Comparison of ENCODE assay signal across 11 mouse cellular contexts in the genomic region with DNA sequence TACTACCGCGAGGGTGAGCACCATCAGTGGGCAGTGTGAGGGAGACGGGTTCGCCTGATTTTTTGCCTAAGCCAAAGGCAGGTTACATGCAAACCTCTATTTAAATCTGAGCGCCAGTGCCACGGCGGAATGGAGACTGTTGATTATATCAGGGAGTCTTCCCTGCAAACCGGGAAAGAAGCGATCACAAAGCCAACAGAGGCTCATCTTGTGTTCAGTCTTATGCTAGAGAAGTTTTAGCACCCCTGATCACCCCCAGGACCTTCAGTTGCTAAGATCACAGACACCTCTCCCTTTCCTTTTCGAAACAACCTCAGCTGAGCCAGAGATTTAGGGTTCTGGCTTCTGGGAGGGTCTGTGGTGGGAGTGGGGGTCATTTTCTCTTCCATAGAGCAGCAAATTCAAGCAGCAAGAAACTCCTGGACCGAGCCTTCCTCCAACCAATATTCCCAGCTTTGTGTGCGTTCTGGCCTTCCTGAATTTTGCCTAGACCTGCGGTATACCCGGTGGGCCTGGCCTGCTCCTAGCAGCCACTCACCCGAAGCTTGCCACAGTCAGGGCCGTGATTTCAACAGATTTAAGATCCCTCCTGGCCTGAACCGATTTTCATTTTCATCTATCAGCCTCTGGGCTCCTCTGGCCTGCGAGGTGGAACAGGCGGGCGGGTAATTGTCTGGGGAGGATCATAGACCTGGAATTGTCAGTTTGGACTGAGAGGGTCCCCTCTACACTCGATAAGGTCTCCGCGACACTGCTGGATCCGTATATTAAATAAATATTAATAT. TPM values are rescaled to one million over a fixed set of nuclear protein-coding genes. Genes with fewer than 3 reads are reported as not detected.
A peak's percentile ranks its signal among the peaks of the same experiment; 100 is the strongest.
DNase-seq lines count a peak whose midpoint lies in the region; ATAC-seq and TF ChIP-seq lines count a peak whose summit lies in the region.
"Had no signal": no experiment of that assay in that cellular context is flagged by ENCODE, and none has a peak within 500 bp of the region (broad histone marks: within the 10 kb centered on the region; RNA-seq: fewer than 3 reads in every experiment).

No protein-coding gene starts in this region.

- no peaks in the 10 kb centered on the region for H3K36me3 ChIP-seq in forebrain, embryonic 16.5 days (ENCODE audit: control insufficient read depth, insufficient read depth)
- no peaks in the 10 kb centered on the region for H3K36me3 ChIP-seq in midbrain, embryonic 14.5 days (ENCODE audit: control insufficient read depth, insufficient read depth, low read length)

- peaks cover 52% of the 10 kb centered on the region for H3K27me3 ChIP-seq in forebrain, embryonic 16.5 days (replicated peaks; ENCODE audit: control insufficient read depth, insufficient read depth, low read length)
- peaks cover 65% of the 10 kb centered on the region for H3K27me3 ChIP-seq in midbrain, embryonic 14.5 days (ENCODE audit: control insufficient read depth, insufficient read depth, low read length)

- no peaks in the 10 kb centered on the region for H3K9me3 ChIP-seq in forebrain, embryonic 16.5 days (ENCODE audit: control insufficient read depth, low read length)
- no peaks in the 10 kb centered on the region for H3K9me3 ChIP-seq in midbrain, embryonic 14.5 days (ENCODE audit: control insufficient read depth, low read length)

- WGBS in forebrain, embryonic 16.5 days, result 17% methylated on average over 24 of the region's 24 CpGs
- 5% methylated on average over 24 of the region's 24 CpGs for WGBS in midbrain, embryonic 14.5 days

- DNase-seq in brain, embryonic 14.5 days (ENCODE audit: low read depth), result peak; percentile 74
- peak; percentile 62 to 76 for DNase-seq in cerebellum, postnatal 10 days
- DNase-seq in midbrain, embryonic 14.5 days, result no peak
- DNase-seq in kidney, postnatal 36 days, result no peak
- no peak for DNase-seq in adrenal gland, postnatal 36 days
- DNase-seq in right cerebral cortex, postnatal 4 days, result no peak
- DNase-seq: adrenal gland, adult 8-10 months; heart, postnatal 4 days; thymus, adult 18-20 months had no signal

- no peak for TF ChIP-seq POLR2A in brain, embryonic 14.5 days (IDR thresholded peaks at IDR 0.05; ENCODE audit: borderline replicate concordance, extremely low read depth, insufficient read depth, insufficient read length, poor library complexity, severe bottlenecking)

- peak overlapping the region; percentile 30 for H3K4me2 ChIP-seq in forebrain, embryonic 16.5 days (ENCODE audit: low read length)
- peak overlapping the region; percentile 59 for H3K4me2 ChIP-seq in midbrain, embryonic 14.5 days (ENCODE audit: low read length)

- H3K4me1 ChIP-seq in forebrain, embryonic 16.5 days (replicated peaks; ENCODE audit: control insufficient read depth, insufficient read depth, low read length), result peaks cover 19% of the 10 kb centered on the region
- 0 out of 2 replicates have a peak, but pooled peaks cover 6% of the 10 kb centered on the region for H3K4me1 ChIP-seq in midbrain, embryonic 14.5 days (ENCODE audit: control insufficient read depth, insufficient read depth, low read length)

- peak overlapping the region; percentile 20 for H3K9ac ChIP-seq in forebrain, embryonic 16.5 days (replicated peaks; ENCODE audit: low read depth, low read length)
- H3K9ac ChIP-seq in midbrain, embryonic 14.5 days (replicated peaks; ENCODE audit: low read length), result peak overlapping the region; percentile 65

- peak overlapping the region; percentile 79 for H3K27ac ChIP-seq in forebrain, embryonic 16.5 days (ENCODE audit: low read length)
- H3K27ac ChIP-seq in midbrain, embryonic 14.5 days (replicated peaks; ENCODE audit: low read depth, low read length), result peak overlapping the region; percentile 89

- no peak overlapping the region; the same call in 1 of the 2 replicates for H3K4me3 ChIP-seq in forebrain, embryonic 16.5 days (replicated peaks; ENCODE audit: low read length)
- H3K4me3 ChIP-seq in midbrain, embryonic 14.5 days (replicated peaks; ENCODE audit: low read depth, low read length), result peak overlapping the region; percentile 45

- no peak for ATAC-seq in forebrain, embryonic 16.5 days
- ATAC-seq in midbrain, embryonic 14.5 days (ENCODE audit: low FRiP score, low TSS enrichment), result no peak

- no peak for TF ChIP-seq CTCF in brain, embryonic 14.5 days (IDR thresholded peaks at IDR 0.05; ENCODE audit: borderline replicate concordance, extremely low read depth, insufficient read depth, insufficient read length)

RNA-seq across cellular contexts. Expression of a gene that starts 17.1 kb away (rescaled TPM):
- 576 and 642 TPM in 2 replicates for polyA plus RNA-seq in brain, embryonic 14.5 days (2012; rRNA removed)
- polyA plus RNA-seq in forebrain, embryonic 16.5 days (2015; fragmentation: Nextera tagmentation; extraction: Ambion mirVana), result 4.5 and 8.0 TPM in 2 replicates
- polyA plus RNA-seq in midbrain, embryonic 14.5 days (2014; fragmentation: Nextera tagmentation; extraction: Ambion mirVana), result 17.8 and 18.5 TPM in 2 replicates
- not detected for total RNA-seq in adrenal gland, postnatal 36 days (2021)
- total RNA-seq: heart, postnatal 4 days; liver, adult 2 months had no signal
- polyA plus RNA-seq: liver, adult 2 months had no signal

RNA-seq across cellular contexts. Expression of a gene that starts 20.4 kb away (rescaled TPM):
- polyA plus RNA-seq in brain, embryonic 14.5 days (2012; rRNA removed), result 89.6 and 91.1 TPM in 2 replicates
- polyA plus RNA-seq in forebrain, embryonic 16.5 days (2015; fragmentation: Nextera tagmentation; extraction: Ambion mirVana), result 28.3 and 47.6 TPM in 2 replicates
- 32.4 and 49.1 TPM in 2 replicates for polyA plus RNA-seq in midbrain, embryonic 14.5 days (2014; fragmentation: Nextera tagmentation; extraction: Ambion mirVana)
- not detected for total RNA-seq in adrenal gland, postnatal 36 days (2021)
- total RNA-seq: adrenal gland, adult 8-10 months; heart, postnatal 4 days; liver, adult 2 months had no signal
- polyA plus RNA-seq: liver, adult 2 months had no signal

Comparison
In these comparisons a context has a peak if more than half of its experiments do, and no peak if none do; other contexts are left out.
1. DNase-seq: peak in brain, embryonic 14.5 days (single experiment) and cerebellum, postnatal 10 days (2 of 2); none in midbrain, embryonic 14.5 days (single experiment), kidney, postnatal 36 days (0 of 2), adrenal gland, postnatal 36 days (0 of 2) and right cerebral cortex, postnatal 4 days (single experiment).
2. RNA of a gene that starts 17.1 kb away (polyA plus RNA-seq): 576 to 642 TPM in brain, embryonic 14.5 days; 17.8 to 18.5 TPM in midbrain, embryonic 14.5 days and 4.5 to 8.0 TPM in forebrain, embryonic 16.5 days; every median in the first group is over 10 times any median in the second.